Mouse (Mus musculus) heart, embryonic 15.5 days (tissue): ENCODE measurements around the gene Pgf. TPM values are rescaled to one million over a fixed set of nuclear protein-coding genes. Genes with fewer than 3 reads are reported as not detected.
"Not testable (repeated sequence)": the region's sequence is repeated elsewhere in the genome, so short reads cannot be mapped to it uniquely, and the experiment has no call there.

Source experiments
- ATAC-seq: fragments of 200-750 bp; cut with Nextera tagmentation; replicated peaks from 2 replicates; pipeline ENCODE4 v1.8.0; 2017; ENCODE audit warnings: low read depth, moderate TSS enrichment; ENCODE audit not compliant: insufficient number of reproducible peaks, insufficient read depth, low FRiP score
- H3K27ac ChIP-seq: fragments of 300-500 bp; sonication (generic); 2 replicates; pipeline ENCODE4 v1.5.1; 2015; ENCODE audit warnings: mild to moderate bottlenecking, inconsistent platforms
- H3K27me3 ChIP-seq: fragments of 300-500 bp; sonication (generic); 2 replicates; pipeline ENCODE4 v1.6.1; 2015; ENCODE audit warnings: inconsistent platforms
- H3K36me3 ChIP-seq: fragments of 300-500 bp; sonication (generic); 2 replicates; pipeline ENCODE4 v1.6.1; 2015; ENCODE audit warnings: mild to moderate bottlenecking, inconsistent platforms
- H3K4me1 ChIP-seq: fragments of 300-500 bp; sonication (generic); replicated peaks from 2 replicates; pipeline ENCODE4 v1.6.1; 2015; ENCODE audit warnings: inconsistent platforms
- H3K4me2 ChIP-seq: fragments of 300-500 bp; sonication (generic); 2 replicates; pipeline ENCODE4 v1.6.1; 2015; ENCODE audit warnings: inconsistent platforms, mild to moderate bottlenecking, moderate library complexity
- H3K4me3 ChIP-seq: fragments of 300-500 bp; sonication (generic); 2 replicates; pipeline ENCODE4 v1.5.1; 2015; ENCODE audit warnings: mild to moderate bottlenecking, inconsistent platforms
- H3K9ac ChIP-seq: fragments of 300-500 bp; sonication (generic); 2 replicates; pipeline ENCODE4 v1.6.1; 2015; ENCODE audit warnings: mild to moderate bottlenecking, inconsistent platforms
- H3K9me3 ChIP-seq: fragments of 300-500 bp; sonication (generic); replicated peaks from 2 replicates; pipeline ENCODE4 v1.6.1; 2016; ENCODE audit warnings: inconsistent platforms
- WGBS: fragments of 180-500 bp; shearing (Covaris S2); methylation state at CpG from one replicate; pipeline ENCODE4 v1.1.7; 2015; ENCODE audit warnings: mixed read lengths; 5-methylcytosine and 5-hydroxymethylcytosine counted together
- polyA plus RNA-seq: library from polyadenylated mRNA; unstranded; fragments of >200 nt; fragmentation: Nextera tagmentation; extraction: Ambion mirVana; gene quantifications from 2 replicates; pipeline ENCODE4 v1.2.1, GENCODE M21; 2015

Gene Pgf
- polyA plus RNA-seq, 1 experiment from 2014 or later = 9.5 TPM

GRCm38 (mm10) chr12:85156324-85156723, 21.3 kb downstream of the Pgf start:
- ATAC-seq = no peak
- Histone ChIP-seq H3K27ac (no peak overlapping the region; the same call in 1 of the 2 replicates), H3K9ac (no peak overlapping the region), H3K9me3 (no peaks in the 10 kb centered on the region), H3K4me3 (no peak overlapping the region), H3K4me1 (peaks cover 3% of the 10 kb centered on the region; the same call in 1 of the 2 replicates), H3K27me3 (0 out of 2 replicates have a peak, but pooled peaks cover 2% of the 10 kb centered on the region), H3K4me2 (no peak overlapping the region), H3K36me3 (no peaks in the 10 kb centered on the region)
- 23% methylated on average over 6 of the region's 6 CpGs for WGBS

- Histone ChIP-seq H3K4me2 (no peak overlapping the region), H3K9ac (no peak overlapping the region), H3K4me3 (no peak overlapping the region), H3K36me3 (no peaks in the 10 kb centered on the region), H3K27me3 (peaks cover 5% of the 10 kb centered on the region; the same call in 1 of the 2 replicates), H3K4me1 (peaks cover 11% of the 10 kb centered on the region), H3K9me3 (no peaks in the 10 kb centered on the region), H3K27ac (no peak overlapping the region)
- no peak for ATAC-seq
- WGBS = 67% methylated on average over 3 of the region's 3 CpGs
Observed at GRCm38 (mm10) chr12:85153011-85153410, 24.6 kb downstream of the Pgf start.

GRCm38 (mm10) chr12:85151002-85151774, 26.4 kb downstream of the Pgf start, which contains the start of gene Rps6kl1:
Rps6kl1 (minus strand) TSS chr12:85151264.
- Histone ChIP-seq H3K9me3 (no peaks in the 10 kb centered on the region), H3K27me3 (peaks cover 5% of the 10 kb centered on the region; the same call in 1 of the 2 replicates), H3K36me3 (no peaks in the 10 kb centered on the region), H3K9ac (no peak within 1 kb of the TSS), H3K27ac (no peak within 1 kb of the TSS), H3K4me3 (peak within 1 kb of the TSS; percentile 38), H3K4me2 (peak within 1 kb of the TSS; percentile 61), H3K4me1 (peaks cover 18% of the 10 kb centered on the region)
- ATAC-seq = peak; percentile 63; the same call in 1 of the 2 replicates
- 15% methylated on average over 28 of the region's 28 CpGs for WGBS

- no peaks in the 10 kb centered on the region for H3K9me3 ChIP-seq
- peak overlapping the region; percentile 61 for H3K4me2 ChIP-seq
- no peaks in the 10 kb centered on the region for H3K36me3 ChIP-seq
- peak overlapping the region; percentile 38 for H3K4me3 ChIP-seq
- 11% methylated on average over 20 of the region's 20 CpGs for WGBS
- H3K9ac ChIP-seq = no peak overlapping the region
- H3K4me1 ChIP-seq = peaks cover 25% of the 10 kb centered on the region
- ATAC-seq = no peak
- H3K27ac ChIP-seq = no peak overlapping the region
- H3K27me3 ChIP-seq = peaks cover 5% of the 10 kb centered on the region; the same call in 1 of the 2 replicates
Observed at GRCm38 (mm10) chr12:85150321-85151001, 27.1 kb downstream of the Pgf start.

- no peak overlapping the region for H3K4me2 ChIP-seq
- no peaks in the 10 kb centered on the region for H3K9me3 ChIP-seq
- WGBS = 76% methylated on average over 9 of the region's 9 CpGs
- ATAC-seq = no peak
- peaks cover 5% of the 10 kb centered on the region; the same call in 1 of the 2 replicates for H3K27me3 ChIP-seq
- peaks cover 26% of the 10 kb centered on the region for H3K4me1 ChIP-seq
- no peaks in the 10 kb centered on the region for H3K36me3 ChIP-seq
- no peak overlapping the region for H3K9ac ChIP-seq
- H3K27ac ChIP-seq = no peak overlapping the region
- no peak overlapping the region for H3K4me3 ChIP-seq
Observed at GRCm38 (mm10) chr12:85146881-85147280, 30.7 kb downstream of the Pgf start.

GRCm38 (mm10) chr12:85146355-85146754, 31.2 kb downstream of the Pgf start:
- Histone ChIP-seq H3K27me3 (peaks cover 3% of the 10 kb centered on the region; the same call in 1 of the 2 replicates), H3K4me3 (no peak overlapping the region), H3K4me2 (no peak overlapping the region), H3K36me3 (no peaks in the 10 kb centered on the region), H3K4me1 (peaks cover 26% of the 10 kb centered on the region), H3K9ac (no peak overlapping the region), H3K9me3 (no peaks in the 10 kb centered on the region), H3K27ac (no peak overlapping the region)
- peak; percentile 34; the same call in 1 of the 2 replicates for ATAC-seq
- WGBS = 23% methylated on average over 11 of the region's 11 CpGs

- Histone ChIP-seq H3K9ac (no peak overlapping the region), H3K27me3 (peaks cover 7% of the 10 kb centered on the region), H3K36me3 (no peaks in the 10 kb centered on the region), H3K4me1 (peaks cover 20% of the 10 kb centered on the region), H3K9me3 (no peaks in the 10 kb centered on the region), H3K4me3 (no peak overlapping the region), H3K27ac (peak overlapping the region; percentile 60), H3K4me2 (no peak overlapping the region)
- peak; percentile 28; the same call in 1 of the 2 replicates for ATAC-seq
- WGBS = 51% methylated on average over 9 of the region's 9 CpGs
Observed at GRCm38 (mm10) chr12:85145630-85146029, 32.0 kb downstream of the Pgf start.

GRCm38 (mm10) chr12:85144821-85145220, 32.8 kb downstream of the Pgf start:
- Histone ChIP-seq H3K9me3 (no peaks in the 10 kb centered on the region), H3K4me1 (peaks cover 21% of the 10 kb centered on the region), H3K27ac (no peak overlapping the region), H3K27me3 (peaks cover 11% of the 10 kb centered on the region), H3K4me3 (no peak overlapping the region), H3K9ac (no peak overlapping the region), H3K36me3 (no peaks in the 10 kb centered on the region), H3K4me2 (no peak overlapping the region)
- 96% methylated on average over 4 of the region's 4 CpGs for WGBS
- no peak for ATAC-seq

GRCm38 (mm10) chr12:85144276-85144675, 33.3 kb downstream of the Pgf start:
- not testable (repeated sequence) for H3K4me2 ChIP-seq, H3K9ac ChIP-seq, H3K4me3 ChIP-seq, H3K27me3 ChIP-seq, H3K36me3 ChIP-seq, H3K9me3 ChIP-seq, ATAC-seq, H3K27ac ChIP-seq
- 51% methylated on average over 2 of the region's 2 CpGs for WGBS
- peaks cover 21% of the 10 kb centered on the region for H3K4me1 ChIP-seq

GRCm38 (mm10) chr12:85142803-85143202, 34.8 kb downstream of the Pgf start:
- H3K27me3 ChIP-seq = peaks cover 16% of the 10 kb centered on the region
- H3K4me1 ChIP-seq = peaks cover 21% of the 10 kb centered on the region
- ATAC-seq = no peak
- H3K27ac ChIP-seq = no peak overlapping the region
- no peak overlapping the region for H3K9ac ChIP-seq
- no peaks in the 10 kb centered on the region for H3K36me3 ChIP-seq
- no peak overlapping the region for H3K4me3 ChIP-seq
- H3K9me3 ChIP-seq = no peaks in the 10 kb centered on the region
- no peak overlapping the region for H3K4me2 ChIP-seq
- 21% methylated on average over 4 of the region's 4 CpGs for WGBS

- ATAC-seq = no peak
- H3K27me3 ChIP-seq = peaks cover 16% of the 10 kb centered on the region
- 72% methylated on average over 6 of the region's 6 CpGs for WGBS
Observed at GRCm38 (mm10) chr12:85141096-85141495, 36.5 kb downstream of the Pgf start.

More at GRCm38 (mm10) chr12:85141096-85141495, 36.5 kb downstream of the Pgf start:
- Histone ChIP-seq H3K36me3 (no peaks in the 10 kb centered on the region), H3K4me2 (no peak overlapping the region), H3K9me3 (no peaks in the 10 kb centered on the region), H3K27ac (no peak overlapping the region), H3K9ac (no peak overlapping the region), H3K4me1 (peaks cover 19% of the 10 kb centered on the region), H3K4me3 (no peak overlapping the region)
